Mouse (Mus musculus) neutrophil, adult 59 days (primary cell): ENCODE measurements around the gene Olfr1228. TPM values are rescaled to one million over a fixed set of nuclear protein-coding genes. Genes with fewer than 3 reads are reported as not detected.

Experiments used
- total RNA-seq, 2 experiments: library from RNA; stranded (reverse); gene quantifications; 1 replicate in 1 of 2; 2 replicates in 1 of 2; pipeline ENCODE4 v1.2.4; 2023

The Olfr1228 gene
- total RNA-seq = not detected

GRCm38 (mm10) chr2:89253962-89254361, at the start of gene Olfr1228:
Olfr1228 (minus strand) TSS chr2:89254062.

GRCm38 (mm10) chr2:89297168-89297567, 43.3 kb upstream of the Olfr1228 start, which contains the start of gene Olfr1230:
Olfr1230 (minus strand) TSS chr2:89297268.

DNA sequence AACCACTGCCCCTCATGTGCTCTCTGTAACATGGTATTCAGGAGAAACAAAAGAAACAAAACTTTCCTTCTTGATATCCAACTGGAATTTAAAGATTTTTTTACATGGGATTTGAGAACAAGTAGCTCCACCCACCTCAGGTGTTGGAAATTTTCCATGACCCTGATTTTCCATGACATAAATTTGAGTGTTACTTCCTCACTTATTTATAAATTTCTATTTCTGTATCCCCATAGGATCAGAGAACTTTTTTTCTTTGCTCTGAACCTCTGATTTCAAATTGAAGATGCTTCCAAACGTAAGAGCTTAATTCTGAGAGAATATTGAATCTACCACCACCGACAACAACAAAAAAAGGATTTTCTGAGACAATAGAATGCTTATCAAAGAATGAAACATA, 34.1 kb upstream of the Olfr1228 start, which contains the start of gene Olfr1229:
Olfr1229 (minus strand) TSS at position 101 of the 400 bp plus-strand sequence.

GRCm38 (mm10) chr2:89199948-89200347, 53.9 kb downstream of the Olfr1228 start, which contains the start of gene Olfr1226:
Olfr1226 (minus strand) TSS chr2:89200048.

Other genes with a start within 250 kb of the Olfr1228 start
- not detected for gene Olfr1215, start 247.1 kb downstream of the Olfr1228 start, total RNA-seq
- gene Olfr1216, start 235.7 kb downstream of the Olfr1228 start, total RNA-seq = not detected
- not detected for gene Olfr1217, start 222.0 kb downstream of the Olfr1228 start, total RNA-seq
- gene Olfr1218, start 192.9 kb downstream of the Olfr1228 start, total RNA-seq = not detected
- not detected for gene Olfr1219, start 170.5 kb downstream of the Olfr1228 start, total RNA-seq
- not detected for gene Olfr1220, start 147.2 kb downstream of the Olfr1228 start, total RNA-seq
- not detected for gene Olfr1221, start 136.8 kb downstream of the Olfr1228 start, total RNA-seq
- gene Olfr1222, start 121.0 kb downstream of the Olfr1228 start, total RNA-seq = not detected
- not detected for gene Olfr1223, start 102.5 kb downstream of the Olfr1228 start, total RNA-seq
- gene Olfr1224-ps1, start 90.0 kb downstream of the Olfr1228 start, total RNA-seq = not detected
- gene Olfr1225, start 79.4 kb downstream of the Olfr1228 start, total RNA-seq = not detected
- gene Olfr1226, start 54.0 kb downstream of the Olfr1228 start, total RNA-seq = not detected
- gene Olfr1229, start 34.0 kb upstream of the Olfr1228 start, total RNA-seq = not detected
- gene Olfr1230, start 43.2 kb upstream of the Olfr1228 start, total RNA-seq = not detected
- not detected for gene Olfr1231, start 53.0 kb upstream of the Olfr1228 start, total RNA-seq
- not detected for gene Olfr1232, start 75.6 kb upstream of the Olfr1228 start, total RNA-seq
- not detected for gene Olfr1233, start 88.3 kb upstream of the Olfr1228 start, total RNA-seq
- gene Olfr1234, start 110.8 kb upstream of the Olfr1228 start, total RNA-seq = not detected
- gene Olfr1238, start 155.6 kb upstream of the Olfr1228 start, total RNA-seq = not detected
- gene Olfr1239, start 166.3 kb upstream of the Olfr1228 start, total RNA-seq = not detected
- not detected for gene Olfr1240, start 188.9 kb upstream of the Olfr1228 start, total RNA-seq
- not detected for gene Olfr1241, start 233.1 kb upstream of the Olfr1228 start, total RNA-seq
- not detected for gene Olfr1242, start 244.3 kb upstream of the Olfr1228 start, total RNA-seq